Mouse (Mus musculus) MN1 (cell line): ENCODE results near the gene Nmnat1.
"Not testable (repeated sequence)": the region's sequence is repeated elsewhere in the genome, so short reads cannot be mapped to it uniquely, and the experiment has no call there.

Source experiments
- DNase-seq: peaks from one replicate; pipeline ENCODE4 v3.0.0-alpha.2; 2016; ENCODE audit warnings: low spot score

Gene Nmnat1

GRCm38 (mm10) chr4:149444964-149445701 is 39.9 kb downstream of the Nmnat1 start:
- DNase-seq = peak; percentile 98

GRCm38 (mm10) chr4:149444465-149444864 is 40.5 kb downstream of the Nmnat1 start:
- no peak for DNase-seq

GRCm38 (mm10) chr4:149442436-149442835 is 42.6 kb downstream of the Nmnat1 start:
- DNase-seq = peak; percentile 25

- peak; percentile 48 for DNase-seq
Observed at GRCm38 (mm10) chr4:149440576-149440975, 44.4 kb downstream of the Nmnat1 start.

- not testable (repeated sequence) for DNase-seq
Observed at GRCm38 (mm10) chr4:149431887-149432286, 53.1 kb downstream of the Nmnat1 start.

GRCm38 (mm10) chr4:149429592-149429991 is 55.4 kb downstream of the Nmnat1 start:
- DNase-seq = no peak

GRCm38 (mm10) chr4:149426325-149427199 is 58.4 kb downstream of the Nmnat1 start, which contains the start of gene Ube4b:
Gene Ube4b (minus strand): TSS chr4:149426749.
- DNase-seq = peak; percentile 99

- DNase-seq = peak; percentile 66
Observed at GRCm38 (mm10) chr4:149425801-149426292, 59.2 kb downstream of the Nmnat1 start.

- peak; percentile 40 for DNase-seq
Observed at GRCm38 (mm10) chr4:149424755-149425154, 60.2 kb downstream of the Nmnat1 start.

- DNase-seq = no peak
Observed at GRCm38 (mm10) chr4:149417854-149418365, 67.1 kb downstream of the Nmnat1 start.
